Mouse (Mus musculus) megakaryocyte, adult 5-6 weeks (primary cell): ENCODE data around the gene Gsx2. TPM values are rescaled to one million over a fixed set of nuclear protein-coding genes. Genes with fewer than 3 reads are reported as not detected.

Source experiments
- ATAC-seq: 2 replicates; pipeline ENCODE4 v1.8.0; 2016; ENCODE audit warnings: mild to moderate bottlenecking, inconsistent platforms; ENCODE audit not compliant: poor library complexity, severe bottlenecking
- total RNA-seq, 2 experiments: library from RNA; stranded (forward) in 1 of 2; stranded (reverse) in 1 of 2; fragments of 153-499, 151-499 nt in 1 of 2; fragments of 221-1000, 200-1000 nt in 1 of 2; gene quantifications; 2 replicates each; pipeline versions ENCODE4 v1.2.3 to v1.2.4; 2015 to 2017

Gsx2 gene
- total RNA-seq, 2 experiments from 2014 or later: not detected

DNA sequence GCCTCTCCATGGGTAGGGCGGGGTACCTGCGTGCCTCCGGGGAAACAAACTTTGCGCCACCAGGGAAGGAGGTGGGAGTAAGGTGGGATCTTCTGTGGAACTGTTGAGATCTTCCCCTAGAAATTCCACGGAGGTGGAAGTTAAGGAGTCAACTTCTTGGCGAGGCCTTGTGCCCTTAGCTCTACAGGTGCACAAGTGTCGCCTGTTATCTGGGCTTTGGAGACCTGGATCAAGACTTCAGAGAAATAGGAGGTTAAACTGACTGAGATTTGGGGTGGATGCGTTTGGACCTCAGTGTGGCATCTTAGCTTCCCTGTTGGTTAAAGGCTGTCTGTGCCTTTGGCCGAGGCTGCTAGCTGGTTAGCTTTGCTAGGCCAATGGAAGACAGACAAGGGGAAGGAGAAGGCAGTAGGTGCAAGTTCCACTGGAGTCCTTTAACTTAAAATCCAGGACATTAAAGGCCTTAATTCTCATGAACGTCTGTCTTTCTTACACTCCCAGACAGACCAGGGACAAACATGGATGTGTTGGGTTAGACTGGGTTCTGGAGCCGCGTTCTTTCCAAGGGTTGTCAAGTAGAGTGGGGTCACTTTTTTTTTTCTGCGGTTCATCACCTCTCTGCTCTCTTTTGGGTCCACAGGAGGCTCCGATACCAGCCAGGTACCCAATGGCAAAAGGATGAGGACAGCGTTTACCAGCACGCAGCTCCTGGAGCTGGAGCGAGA is 1.1 kb downstream of the Gsx2 start:
- ATAC-seq: no peak

DNA sequence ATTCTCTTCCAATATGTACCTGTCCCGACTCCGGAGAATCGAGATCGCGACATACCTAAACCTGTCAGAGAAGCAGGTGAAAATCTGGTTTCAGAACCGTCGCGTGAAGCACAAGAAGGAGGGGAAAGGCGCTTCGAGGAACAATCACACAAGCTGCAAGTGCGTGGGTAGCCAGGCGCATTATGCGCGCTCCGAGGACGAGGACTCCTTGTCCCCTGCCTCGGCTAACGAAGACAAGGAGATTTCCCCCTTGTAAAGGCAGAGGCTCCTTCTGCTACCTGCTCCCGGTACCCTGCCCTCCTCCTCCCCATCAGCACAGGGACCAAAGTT is 1.6 kb downstream of the Gsx2 start:
- ATAC-seq: no peak

DNA sequence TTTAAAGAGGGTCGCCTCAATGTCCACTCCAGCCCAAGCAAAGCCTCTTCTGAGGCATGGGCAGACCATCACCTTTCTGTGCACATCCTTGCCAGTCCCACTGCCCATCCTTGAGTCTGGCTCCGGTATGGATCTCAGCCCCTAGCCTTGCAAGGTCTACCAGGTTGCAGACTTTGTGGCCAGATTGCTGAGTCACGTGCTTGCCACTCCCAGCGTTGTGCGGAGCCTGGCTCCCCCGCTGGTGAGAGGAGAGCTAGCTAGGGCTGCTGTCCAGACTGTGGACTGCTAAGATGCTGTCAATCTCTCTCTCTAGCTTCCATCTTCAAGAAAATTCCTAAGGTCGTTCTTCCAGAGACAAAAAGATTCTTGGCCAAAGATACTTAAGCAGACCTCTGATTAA is 4.2 kb downstream of the Gsx2 start:
- ATAC-seq: no peak

DNA sequence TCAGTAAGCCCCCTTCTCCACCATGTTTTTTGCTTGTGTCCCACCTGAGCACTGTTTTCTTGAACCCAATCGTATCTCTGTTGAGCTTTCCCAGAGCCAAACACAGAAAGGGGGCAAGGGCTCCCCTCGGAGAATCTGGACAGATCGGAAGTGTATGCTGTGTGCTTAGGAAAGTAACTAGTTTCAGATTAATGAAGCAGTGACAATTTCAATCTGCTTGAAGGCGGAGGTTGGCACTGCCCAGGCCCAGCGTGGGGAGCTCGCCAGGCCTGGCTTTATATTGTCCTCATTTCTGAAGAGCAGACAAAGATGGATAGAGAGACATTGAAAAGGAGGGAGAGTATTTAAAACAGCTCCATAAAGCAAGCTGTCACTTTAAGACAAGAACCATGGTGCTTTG is 7.0 kb downstream of the Gsx2 start:
- ATAC-seq: no peak

DNA sequence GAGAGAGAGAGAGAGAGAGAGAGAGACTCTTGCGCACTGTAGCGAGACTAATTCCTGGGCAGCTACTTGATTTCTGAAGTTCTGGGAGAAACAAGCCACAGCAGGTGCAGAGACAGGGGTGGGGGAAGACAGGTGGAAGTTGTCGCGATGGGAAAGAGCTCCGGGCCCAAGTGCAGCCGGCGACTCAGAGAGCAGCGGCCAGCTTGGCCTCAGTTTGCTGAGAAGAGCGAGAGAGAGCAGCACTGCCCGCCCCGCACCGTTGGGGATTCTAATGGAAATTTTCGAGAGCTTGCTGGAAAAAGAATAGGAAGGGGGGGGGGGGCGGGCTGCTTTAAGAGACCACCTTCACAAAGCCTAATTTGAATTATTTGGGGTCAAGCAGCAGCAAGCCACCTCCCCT is 7.7 kb downstream of the Gsx2 start:
- no peak for ATAC-seq

DNA sequence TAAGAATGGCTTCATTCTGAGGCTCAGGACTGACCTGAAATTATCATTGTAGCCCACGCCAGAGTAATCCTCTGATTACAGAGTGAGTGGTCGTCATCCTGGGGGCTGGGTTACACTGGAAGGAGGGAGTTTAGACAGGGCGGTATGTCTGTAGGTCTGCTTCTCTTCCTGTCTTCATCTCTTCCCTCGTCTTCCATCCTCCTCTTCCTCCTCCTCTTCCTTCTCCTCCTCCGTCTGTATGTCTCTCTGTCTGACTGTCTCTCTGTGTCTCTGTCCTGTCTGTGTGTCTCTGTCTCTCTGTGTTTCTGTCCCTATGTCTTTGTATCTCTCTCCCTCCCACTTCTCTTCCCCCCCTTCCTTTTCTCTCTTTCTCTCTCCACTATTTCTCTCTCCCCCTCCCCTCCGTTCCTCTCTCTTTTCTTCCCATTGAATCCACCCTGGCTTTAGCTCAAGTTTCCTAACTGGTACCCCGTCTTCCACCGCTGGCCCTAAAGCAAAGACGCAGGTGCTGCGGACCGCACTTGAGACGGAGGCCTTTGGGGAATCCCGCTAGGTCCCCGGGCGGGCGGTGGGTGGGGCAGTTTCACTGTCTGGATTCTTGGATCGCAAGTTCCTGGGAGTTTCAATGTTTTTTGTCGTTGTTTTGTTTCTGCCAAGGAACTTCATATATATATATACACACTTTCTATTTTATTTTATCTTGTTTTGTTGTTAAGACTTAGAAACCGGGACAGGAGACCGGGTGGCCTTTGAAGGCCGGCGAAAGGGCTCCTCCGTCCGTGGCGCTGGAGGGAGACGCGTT is 8.4 kb downstream of the Gsx2 start:
- no peak for ATAC-seq

DNA sequence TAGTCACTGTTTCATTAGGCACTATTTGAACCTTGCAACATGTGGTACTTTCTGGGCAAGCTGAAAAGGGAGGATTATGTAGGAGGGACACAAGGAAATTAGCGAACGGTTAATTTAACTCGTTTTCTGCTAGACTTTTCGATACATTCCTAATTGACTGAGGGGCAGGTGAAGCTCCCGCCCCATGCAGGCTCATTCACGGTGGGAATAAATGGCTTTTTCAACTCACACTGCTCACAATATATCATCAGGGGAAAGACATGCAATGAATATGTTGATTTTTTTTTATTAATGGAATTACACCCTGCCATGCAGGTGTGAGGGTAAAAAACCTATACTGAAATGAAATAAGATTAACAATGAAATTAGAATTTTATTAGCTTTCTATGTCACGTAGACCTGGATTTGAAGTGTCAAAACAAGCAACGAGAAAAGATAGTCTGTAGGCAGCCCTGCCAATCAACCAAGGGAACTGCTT is 9.0 kb downstream of the Gsx2 start:
- ATAC-seq: no peak

DNA sequence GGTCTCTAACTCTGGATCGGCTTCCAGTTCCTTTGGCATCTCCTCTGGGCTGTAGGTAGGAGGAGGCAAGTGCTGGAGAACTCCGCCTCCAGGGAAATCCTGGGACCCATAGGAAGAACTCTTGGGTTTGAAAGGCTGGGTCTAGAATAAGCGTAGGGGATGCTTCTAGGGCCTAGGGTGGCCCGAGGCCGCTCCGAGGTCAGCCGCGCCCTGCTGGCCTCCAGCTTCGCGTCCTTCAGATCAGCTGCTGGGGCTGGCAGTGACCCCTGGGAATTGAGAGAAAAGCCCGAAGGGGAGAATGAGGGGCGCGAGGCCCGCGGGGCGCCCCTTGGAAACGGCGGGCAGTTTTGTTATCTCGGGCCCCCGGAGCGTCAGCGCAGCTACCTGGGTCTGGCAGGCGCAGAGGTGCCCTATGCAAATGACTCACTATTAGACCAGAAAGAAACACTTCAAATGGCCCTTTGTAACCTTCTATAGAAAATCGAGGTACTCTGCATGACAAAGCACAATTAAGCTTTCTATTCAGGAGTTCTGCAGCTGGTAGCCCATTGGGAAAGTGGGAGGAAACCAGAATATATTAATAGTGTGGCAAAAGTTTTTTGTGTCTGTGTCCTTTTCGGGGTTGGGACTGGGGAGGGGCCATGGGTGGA is 9.6 kb downstream of the Gsx2 start:
- ATAC-seq: no peak

DNA sequence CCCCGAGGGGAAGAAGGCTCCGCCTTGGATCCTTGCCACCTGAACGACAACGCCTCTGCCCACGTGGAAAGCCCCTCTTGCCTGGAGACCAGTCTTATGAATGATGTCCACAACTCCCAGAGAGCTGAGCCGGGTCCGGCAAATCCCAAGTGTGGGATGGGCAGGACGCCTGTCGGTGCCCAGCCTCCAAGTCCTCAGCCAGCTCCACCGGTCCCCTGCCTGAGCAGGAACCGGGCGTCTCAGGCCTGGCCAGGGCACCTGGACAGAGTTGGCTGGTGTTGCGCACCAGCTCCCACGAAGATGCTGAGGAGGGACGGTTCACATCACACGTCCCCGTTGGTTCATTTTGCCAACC is 10.1 kb downstream of the Gsx2 start:
- no peak for ATAC-seq

DNA sequence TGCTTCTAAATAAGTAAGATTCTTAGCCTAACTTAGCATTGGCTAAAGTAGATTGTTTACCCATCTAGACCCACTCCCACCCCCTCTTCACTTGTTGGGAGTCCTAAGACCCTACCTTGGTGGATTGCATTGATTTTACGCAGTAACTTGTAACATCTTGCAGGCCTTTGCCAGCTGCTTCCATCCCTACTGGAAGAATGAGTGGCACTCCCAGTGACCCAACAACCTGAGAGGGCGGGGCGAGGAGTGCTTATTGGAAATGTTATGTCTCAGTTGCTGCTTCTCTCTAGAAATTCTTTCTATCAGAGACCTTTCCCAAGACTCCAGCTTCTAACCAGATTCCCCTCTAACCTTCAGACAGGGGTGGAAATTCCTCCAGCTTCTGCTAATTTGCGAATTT is 10.5 kb downstream of the Gsx2 start:
- no peak for ATAC-seq

DNA sequence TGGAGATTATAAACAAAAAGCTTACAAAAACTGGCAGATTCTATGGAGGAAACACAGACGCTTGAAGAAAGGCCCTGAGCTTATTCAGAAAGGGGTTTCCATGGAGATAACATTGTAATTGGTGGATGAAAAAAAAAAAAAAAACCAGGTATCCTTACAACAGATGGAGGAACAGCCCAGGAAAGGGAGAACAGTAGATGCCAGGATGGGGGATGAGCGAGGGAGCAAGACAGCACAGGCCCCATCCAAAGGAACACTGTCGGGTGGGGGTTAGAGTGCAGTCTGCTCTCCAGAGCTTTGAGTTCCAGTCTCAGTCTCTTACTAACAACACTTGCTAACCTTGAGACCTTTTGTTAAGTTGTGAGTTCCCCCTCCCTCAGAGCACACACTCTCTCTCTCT is 31.1 kb downstream of the Gsx2 start:
- no peak for ATAC-seq

DNA sequence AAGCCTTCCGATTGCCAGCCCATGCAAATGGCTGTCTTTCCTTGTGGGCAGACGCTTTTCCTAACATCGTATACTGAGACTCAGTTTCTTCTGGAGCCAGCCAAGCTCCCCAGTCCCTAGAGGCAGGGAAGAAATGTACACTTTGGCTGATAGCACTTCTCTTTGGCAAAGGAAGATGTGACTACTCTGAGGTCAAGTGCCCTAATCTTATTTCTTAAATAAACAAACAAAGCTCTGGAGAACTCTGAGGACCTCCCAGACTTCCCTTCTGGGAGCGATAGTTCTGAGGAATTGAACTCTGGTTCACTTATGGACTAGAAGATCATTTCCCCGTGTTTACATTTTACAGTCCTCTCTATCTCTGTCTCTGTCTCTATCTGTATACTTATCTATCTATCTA is 34.0 kb downstream of the Gsx2 start:
- ATAC-seq: no peak

DNA sequence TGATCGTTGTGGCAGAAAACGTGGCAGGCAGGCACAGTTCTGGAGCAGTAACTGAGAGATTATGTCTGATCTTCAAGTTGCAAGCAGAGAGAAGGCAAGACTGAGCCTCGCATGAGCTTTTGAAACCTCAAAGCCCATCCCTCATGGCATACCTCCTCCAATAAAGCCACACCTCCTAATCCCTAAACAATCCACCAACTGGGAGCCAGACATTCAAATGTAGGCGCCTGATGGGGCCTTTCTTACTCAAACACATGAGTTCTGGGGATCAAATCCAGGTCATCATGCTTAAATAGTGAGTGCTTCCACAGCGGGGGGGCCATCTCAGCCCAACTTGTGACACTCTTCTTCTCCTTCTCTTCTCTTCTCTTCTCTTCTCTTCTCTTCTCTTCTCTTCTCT is 36.4 kb downstream of the Gsx2 start:
- no peak for ATAC-seq

DNA sequence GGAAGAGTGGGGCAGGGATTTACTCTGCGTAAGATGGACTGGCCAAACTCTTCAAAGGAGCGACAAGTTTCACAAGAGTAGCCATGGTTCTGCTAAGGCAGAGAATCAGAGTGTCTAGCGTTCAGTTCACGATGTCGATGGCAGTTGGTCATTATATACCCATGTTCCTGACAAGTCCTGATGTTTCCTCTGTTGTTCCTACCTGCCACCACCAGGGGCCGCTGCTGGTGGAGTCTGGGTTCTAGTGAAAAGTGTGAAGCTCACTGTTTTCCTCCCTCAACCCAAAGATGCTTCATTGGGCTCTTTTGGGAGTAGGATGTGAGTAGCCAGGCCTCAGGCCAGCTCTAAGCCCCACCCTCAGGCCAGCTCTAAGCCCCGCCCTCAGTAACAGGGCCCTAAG is 43.4 kb downstream of the Gsx2 start:
- ATAC-seq: peak; percentile 38; the same call in 1 of the 2 replicates

DNA sequence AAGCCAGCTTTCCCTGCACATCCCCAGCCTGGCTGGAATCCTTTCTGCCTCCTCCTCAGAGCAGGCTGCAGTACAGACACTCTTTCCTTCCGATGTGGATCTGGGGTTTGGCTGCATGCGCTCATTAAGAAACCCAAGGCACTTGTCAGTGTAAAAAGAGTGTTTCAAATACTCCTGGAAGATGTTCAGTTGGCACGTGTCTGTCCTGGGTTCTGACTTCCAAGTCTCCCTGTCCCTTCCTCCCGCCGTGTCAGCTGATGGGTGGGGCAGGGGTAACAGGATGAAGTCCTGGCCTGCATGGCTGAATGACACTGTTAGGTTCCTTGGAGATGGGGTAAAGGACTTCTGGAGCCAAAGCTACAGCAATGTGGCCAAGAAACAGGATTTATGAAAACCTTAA is 46.2 kb downstream of the Gsx2 start:
- no peak for ATAC-seq

Other genes starting within 250 kb of the Gsx2 start
- gene Chic2, start 30.8 kb upstream of the Gsx2 start, total RNA-seq (2015): 56.8 and 62.3 TPM in 2 replicates
- 41.4 and 49.9 TPM in 2 replicates for gene Chic2, start 30.8 kb upstream of the Gsx2 start, total RNA-seq (2017)
- 0.04 TPM in 1 of 2 replicates, not detected in the other for gene Pdgfra, start 76.7 kb downstream of the Gsx2 start, total RNA-seq (2015)
- gene Pdgfra, start 76.7 kb downstream of the Gsx2 start, total RNA-seq (2017): 0.12 and 0.29 TPM in 2 replicates